Mouse (Mus musculus) sigmoid colon, adult 10 weeks (tissue): ENCODE measurements around the gene Ttc3. TPM values are rescaled to one million over a fixed set of nuclear protein-coding genes. Genes with fewer than 3 reads are reported as not detected.

Experiments
- polyA plus RNA-seq: library from polyadenylated mRNA; stranded (reverse); fragments of 350-450 nt; fragmentation: Illumina TruSeq; extraction: RNeasy Lipid Tissue Mini Kit (QIAGEN cat#74804); gene quantifications from one replicate; pipeline ENCODE4 v1.2.3, GENCODE M21; 2014; ENCODE audit warnings: low read depth, low replicate concordance

Gene Ttc3
- 142 TPM for polyA plus RNA-seq

DNA sequence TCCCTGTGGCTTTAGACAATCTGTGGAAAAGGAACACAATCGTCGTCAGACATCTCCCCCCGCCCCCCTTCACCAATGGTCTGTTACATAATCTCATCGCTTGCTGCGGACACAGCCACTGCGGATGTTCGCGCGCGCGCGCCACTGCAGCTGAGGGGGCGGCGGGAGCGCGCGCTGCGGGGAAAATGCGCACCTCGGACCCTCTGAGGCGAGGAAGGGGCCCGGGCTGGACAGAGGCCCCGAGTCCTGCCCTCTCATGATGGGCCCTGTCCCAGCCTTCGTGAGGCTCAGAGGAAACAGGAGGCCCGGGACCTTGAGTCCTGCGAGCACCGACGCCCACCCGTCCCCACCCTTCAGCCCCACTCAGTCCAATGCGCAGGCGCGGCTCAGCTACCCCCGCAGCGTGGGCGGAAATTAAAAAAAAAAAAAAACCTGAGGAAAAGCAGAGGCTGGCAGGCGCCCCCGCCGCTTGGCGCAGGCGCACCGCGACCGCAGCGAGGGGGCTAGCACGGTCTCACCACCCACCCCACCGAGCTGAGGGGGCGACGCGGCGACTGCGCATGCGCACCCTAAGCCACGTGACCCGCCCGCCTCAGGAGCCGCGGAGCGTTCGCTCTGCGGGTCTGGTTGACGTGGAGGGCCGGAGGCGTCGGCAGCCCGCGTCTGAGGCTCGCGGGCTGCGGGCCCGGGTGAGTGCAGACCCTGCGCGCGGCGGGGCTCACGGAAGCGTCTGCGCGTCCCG is at the start of gene Ttc3:
Gene Ttc3, plus strand, starts transcription at position 446 of the 742 bp plus-strand sequence.

DNA sequence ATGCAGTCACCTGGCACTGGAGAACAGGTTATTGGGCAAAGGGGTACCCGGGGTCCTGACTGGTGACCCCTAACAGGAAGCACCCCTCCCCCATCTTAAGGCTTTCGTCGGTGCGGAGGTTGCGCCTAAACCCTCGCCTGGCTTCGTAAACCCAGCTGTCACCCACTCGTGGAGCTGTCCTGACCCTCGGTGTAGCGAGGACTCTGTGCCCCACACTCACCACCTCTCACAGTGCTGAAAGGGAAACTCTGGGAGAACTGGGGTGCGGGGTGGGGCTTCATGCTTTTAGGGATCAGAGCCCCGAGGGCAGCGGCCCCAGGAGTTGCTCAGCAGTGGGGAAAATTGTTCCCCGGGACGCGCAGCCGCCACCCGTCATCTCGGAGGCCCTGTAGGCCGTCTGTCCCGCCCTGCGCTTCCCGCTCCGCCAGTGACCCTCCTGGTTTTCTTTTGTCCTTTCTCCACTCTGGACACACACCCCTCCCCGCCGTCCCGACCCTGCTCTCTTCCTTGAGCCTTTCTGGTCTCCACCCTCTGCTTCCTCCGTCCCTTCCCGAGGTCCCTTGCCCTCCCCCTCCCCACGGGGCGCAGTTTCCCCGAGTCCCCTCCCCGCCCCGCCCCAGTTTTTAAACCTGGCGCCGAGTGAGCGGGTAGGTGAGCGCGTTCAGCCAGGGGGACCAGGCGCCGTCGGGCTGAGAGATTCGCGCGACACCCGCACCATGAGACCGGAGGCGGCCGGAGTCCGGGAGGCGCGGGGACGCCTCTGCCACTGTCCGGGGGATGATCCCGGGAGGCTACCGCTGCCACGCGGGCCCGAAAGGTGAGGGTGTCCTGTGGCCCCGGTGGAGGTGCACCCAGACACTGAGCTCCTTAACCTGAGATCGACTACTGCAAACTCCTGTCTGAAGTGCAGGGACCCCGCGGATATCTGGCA is 42.4 kb upstream of the Ttc3 start, which contains the start of gene Ripply3:
Gene Ripply3, plus strand, starts transcription at position 640 of the 931 bp plus-strand sequence.

DNA sequence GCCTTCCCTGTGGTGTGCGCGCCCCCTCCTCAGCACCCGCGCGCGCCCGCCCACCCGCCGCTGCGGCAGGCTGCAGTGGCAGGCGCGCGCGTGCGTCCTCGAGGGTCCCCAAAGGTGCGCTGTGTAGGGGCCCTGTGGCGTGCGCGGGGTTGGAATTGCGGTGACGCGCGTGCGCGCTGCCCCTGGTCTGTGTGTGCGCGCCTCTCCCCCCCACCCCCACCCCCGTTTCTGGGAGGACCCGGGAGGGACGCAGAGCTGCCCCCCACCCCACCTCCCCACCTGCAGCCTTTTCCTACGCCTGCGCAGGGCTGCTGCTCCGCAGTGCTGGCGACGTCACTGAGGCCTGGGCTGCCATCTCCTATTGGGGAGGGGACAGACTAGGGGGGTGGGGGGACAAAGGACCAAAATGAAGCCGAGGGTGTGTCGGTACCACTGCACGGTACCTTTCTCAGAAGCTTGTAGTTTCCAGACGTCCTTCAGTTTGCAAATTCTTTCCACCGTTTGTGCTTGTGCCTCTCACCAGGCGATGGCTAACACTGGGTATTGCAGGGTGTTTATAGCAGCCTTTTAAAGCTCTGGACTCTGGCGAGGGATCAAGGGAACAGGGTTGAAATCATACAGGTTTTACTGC is 998 bp downstream of the Ttc3 start, which contains the start of gene Pigp:
Gene Pigp, minus strand, starts transcription at position 542 of the 631 bp plus-strand sequence.

Other genes starting within 250 kb of the Ttc3 start
- gene Hlcs, start 57.0 kb upstream of the Ttc3 start, polyA plus RNA-seq = 8.4 TPM
- gene Ripply3, start 42.2 kb upstream of the Ttc3 start, polyA plus RNA-seq = 1.4 TPM
- gene Pigp, start 1.2 kb downstream of the Ttc3 start, polyA plus RNA-seq = 407 TPM
- 19.3 TPM for gene Vps26c, start 156.2 kb downstream of the Ttc3 start, polyA plus RNA-seq
- 53.8 TPM for gene Dyrk1a, start 199.4 kb downstream of the Ttc3 start, polyA plus RNA-seq